Mouse (Mus musculus) cerebellum, postnatal 36 days (tissue): ENCODE measurements around the gene Rassf5.

Experiments
- DNase-seq, 2 experiments: peaks; one replicate each; pipeline ENCODE4 v3.0.0; 2021 to 2022; ENCODE audit warnings: mixed read lengths in 2 of 2

Rassf5 gene

DNA sequence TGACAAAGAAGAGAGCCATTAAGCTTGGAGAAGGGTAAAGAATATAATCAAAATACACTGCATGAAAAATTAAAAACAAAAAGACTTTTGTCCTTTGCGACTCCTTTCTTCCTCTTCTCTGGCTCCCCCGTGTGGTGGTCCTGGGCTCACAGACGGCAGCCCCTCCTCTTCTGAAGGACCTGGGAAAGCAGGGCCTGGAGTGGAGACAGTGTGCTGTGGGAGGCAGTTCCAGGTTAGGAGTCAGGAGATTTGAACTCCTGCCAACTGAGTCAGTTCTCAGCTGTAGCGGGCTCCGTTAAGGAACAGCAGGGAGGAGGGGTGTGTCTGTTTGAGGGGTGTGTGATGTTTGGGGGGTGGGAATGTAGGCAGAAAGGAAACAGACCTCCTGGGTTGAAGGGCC, 37.5 kb downstream of the Rassf5 start:
- DNase-seq = peak; percentile 26 to 41

DNA sequence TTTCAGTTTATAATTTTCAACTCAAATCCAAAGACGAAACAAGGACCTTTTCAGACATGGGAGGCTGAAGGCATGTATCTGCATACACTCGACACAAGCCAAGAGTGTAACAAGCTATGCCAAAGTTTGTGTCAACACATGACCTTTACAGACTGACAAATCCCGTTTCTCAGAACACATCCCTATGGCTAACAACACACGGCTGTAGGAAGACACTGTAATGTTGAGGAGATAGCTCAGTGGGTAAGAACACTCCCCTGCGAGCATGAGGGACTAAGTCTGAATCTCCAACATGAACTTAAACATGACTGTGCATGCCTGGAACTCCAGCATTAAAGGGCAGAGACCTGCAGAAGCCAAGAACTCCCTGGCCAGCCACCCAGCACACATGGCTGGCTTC, 38.7 kb downstream of the Rassf5 start:
- DNase-seq = no peak

DNA sequence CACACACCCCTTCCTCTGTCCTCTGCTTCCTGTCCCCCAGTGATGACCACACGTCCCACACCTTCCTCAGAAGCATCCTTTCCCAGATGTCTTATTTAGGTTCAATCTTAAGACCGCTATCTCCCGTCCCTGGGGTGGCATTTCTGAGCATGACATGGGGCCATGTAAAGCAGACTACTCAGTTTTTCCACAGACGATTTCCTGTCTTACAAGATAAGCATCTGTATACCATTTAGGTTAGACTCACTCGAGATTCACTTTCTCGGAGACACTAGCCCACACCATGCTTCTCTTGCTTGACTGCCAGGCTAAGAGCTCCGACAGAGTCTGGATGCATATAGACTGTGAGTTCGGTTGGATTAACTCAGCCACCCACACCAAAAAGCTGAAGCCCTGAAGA, 40.6 kb downstream of the Rassf5 start:
- no peak for DNase-seq

DNA sequence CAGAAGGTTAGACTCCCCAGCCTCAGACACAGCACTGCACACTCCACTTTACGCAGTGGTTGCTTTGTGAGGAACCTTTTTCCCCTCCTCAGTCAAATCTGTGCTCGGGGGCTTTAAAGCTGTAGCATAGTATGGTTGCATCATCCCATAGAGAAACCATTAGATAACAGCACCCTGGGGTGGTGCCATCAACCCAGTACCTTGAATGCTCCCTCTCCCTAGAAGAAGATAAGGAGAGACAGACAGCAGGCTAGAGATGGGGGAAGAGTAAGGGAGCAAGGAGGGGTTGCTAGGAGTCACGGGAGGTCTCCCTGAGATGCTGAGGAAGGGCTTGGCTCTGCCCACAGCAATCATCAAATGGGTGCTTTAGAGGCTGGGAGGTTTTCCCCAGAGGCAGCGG, 43.7 kb downstream of the Rassf5 start:
- DNase-seq = no peak

DNA sequence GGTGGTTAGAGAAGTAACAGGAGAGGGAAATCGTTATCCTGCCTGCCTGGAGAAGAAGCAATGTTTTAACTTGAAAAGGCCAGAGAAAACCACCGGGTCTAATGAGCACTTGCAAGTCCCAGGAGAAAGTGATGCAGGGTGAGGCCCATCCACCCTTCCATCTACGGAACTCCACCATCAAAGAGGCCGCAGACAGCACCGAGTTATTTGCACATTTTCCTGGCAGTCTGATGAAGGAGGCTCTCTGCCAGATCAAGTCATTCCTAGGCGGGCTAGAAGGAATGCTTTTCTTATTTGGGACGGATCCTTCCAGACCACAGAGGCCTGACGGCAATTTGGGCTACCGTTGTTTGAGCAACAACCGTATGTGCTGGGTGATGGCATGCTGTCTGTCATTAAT, 44.5 kb downstream of the Rassf5 start:
- no peak for DNase-seq

DNA sequence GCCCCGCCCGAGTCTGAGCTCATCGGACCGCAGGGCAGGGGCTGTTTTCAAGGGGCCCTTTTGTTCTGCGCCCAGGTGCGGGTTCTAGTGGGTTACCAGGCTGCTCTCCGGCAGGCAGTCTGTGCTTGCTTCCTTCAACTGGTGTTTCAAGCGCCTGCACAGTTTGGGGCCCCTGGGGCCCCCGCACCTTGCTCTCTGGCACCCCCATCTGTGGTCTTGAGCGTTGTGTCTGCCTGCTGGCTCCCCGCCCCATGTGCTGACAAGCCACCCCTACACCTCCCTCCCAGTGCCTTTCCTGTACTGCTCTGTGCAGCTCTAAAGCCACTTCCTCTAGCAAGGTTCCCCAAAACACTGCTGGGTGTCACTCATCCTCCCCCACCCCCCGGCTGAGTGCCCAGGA, 45.1 kb downstream of the Rassf5 start:
- DNase-seq = peak in 1 of 2 experiments; percentile 16

DNA sequence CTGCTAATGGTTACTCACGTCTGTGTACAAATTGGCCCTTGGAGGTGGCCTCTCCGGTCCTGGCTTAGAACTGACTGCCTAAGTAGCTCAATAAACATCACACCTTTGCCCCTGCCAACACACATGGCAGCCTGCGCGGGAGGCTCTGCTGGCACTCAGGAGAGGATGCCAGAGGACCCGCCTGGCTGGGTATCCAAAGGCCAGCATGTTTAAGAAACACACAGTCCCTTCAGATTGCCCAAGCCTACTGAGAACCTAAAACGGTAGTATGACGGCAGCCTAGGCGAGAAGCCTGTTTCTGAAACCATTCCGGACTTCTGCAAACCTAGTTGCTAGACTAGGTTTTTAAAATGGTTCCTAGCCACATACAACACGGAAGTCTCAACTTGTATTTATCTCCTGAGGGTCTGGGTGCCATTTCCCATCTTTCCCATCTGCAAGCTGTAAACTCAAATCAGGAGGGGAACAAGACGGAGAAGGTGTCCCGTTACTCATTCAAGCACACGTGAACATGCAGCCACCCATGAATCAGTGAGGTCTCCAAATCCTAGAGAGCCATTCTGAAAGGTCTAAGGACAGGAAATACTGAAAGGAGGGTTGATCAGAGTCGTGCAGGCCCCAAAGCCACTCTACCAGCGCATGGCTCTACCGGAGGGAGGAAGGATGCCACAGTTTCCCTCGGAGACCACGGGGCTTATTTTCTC, 45.8 kb downstream of the Rassf5 start:
- peak; percentile 51 to 60 for DNase-seq

DNA sequence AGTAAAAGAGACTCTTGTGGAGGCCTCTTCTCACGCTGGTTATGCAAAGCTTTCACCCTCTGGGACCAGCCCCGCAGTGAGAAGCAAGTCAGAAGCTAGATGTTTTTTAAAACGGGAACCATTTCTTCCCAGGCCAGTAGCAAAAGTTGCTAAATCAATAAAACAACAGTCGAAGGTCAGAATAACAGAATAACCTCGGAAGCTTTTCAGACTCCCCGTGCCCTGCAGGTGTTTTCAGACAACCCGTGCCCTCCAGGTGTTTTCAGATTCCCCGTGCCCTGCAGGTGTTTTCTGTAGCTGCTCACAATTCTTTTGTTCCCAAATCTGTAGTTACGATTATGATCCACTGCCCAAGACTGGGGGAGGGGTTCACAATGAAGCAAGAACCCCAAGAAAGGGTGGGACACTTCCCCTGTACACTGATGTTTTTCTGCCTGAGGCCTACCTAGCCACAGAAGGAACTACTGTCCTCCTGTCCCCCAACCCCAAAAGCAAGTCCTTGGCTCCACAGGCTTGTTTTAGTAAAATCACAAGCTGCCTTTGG, 46.6 kb downstream of the Rassf5 start:
- DNase-seq = no peak

DNA sequence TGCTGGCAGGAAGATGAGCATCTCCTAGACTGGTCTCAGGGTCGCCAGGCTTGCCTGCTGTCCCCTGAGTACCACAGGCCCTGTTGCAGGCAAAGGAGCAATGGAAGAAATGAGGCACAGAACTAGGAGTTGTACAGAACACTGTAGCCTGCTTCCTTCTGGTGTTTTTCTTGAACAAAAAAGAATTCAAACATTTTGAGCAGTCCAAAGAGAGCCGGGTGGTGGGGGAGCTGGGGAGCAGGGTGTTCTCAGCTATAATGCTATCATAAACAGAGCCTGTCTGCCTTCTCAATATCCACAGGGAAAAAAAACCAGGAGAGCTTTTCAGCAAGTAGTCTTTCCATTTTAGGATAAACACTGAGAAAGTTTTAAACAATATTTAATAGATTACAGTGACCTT, 49.0 kb downstream of the Rassf5 start:
- no peak for DNase-seq

DNA sequence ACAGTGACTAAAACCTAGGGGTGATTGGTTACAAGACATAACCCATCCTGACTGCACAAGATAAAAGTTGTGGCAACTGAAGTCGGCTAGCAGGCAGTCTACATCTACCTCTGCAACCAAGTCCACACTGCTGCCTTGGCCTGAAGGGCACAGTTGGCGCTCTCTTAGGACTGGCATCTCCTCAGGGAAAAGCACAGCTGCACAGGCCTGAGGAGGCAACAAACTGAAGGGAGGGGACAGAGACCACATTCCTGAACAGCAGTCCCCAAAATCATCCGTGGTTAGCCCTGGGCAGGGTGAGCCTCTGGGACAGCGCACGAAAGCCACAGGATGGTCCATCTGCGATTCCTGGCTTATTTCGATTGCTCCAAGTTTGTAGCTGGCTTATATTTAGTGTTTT, 49.4 kb downstream of the Rassf5 start:
- DNase-seq = no peak

DNA sequence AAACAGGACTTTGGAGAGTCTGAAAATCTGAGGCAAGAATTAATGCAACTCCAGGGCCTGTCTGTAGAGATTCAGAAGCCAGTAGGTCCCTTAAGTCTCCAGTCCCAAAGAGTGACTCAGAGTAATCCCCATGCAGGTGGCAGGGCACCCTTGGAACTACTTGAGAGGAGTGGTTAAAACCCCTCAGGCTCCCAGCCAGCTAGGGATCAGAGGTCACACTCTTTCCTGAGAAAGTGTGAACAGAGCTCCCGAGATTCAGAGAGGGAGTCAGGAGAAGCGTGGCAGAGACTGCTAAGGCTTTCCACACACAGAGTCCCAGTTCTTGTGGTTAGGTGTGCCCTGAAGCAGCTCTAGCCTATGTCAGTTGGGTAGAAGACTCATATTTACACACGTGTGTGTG, 51.3 kb downstream of the Rassf5 start:
- no peak for DNase-seq

DNA sequence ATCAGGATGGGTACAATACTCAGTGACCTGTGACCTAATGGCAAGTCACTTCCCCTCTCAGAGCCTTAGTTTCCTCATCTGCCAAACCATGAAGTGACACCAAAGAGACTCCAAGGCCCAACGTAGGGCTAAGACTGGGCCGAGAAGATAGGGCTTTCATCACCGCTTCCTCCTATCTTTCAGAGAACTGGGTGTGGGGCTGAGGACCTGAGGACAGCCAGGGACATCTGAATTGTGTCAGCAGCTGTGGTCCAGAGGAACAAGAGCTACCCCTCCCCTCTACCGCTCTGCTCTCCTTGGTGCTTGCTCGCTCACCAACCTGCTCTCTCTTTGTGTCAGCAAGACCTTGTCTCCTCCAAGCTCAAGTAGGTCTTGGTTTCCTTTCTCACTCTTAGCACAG, 56.4 kb downstream of the Rassf5 start:
- DNase-seq = no peak

DNA sequence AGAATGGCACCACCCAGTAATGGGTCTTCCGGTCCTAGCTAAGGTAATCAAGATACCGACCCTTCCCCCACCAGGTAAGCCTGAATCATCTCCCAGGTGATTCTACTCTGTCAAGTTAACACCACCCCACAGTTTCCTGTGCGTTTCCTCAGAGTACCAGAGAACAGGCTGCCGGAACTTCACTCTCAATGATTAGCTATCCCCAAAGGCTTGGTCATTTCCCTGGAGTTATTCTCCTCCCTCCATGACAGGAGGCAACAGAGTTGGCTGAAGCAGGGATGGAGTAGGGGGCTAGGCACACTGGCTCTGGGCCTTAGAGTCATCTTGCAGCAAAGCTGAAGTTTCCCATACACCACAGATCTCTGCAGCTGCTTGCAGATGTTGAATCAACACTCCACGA, 57.2 kb downstream of the Rassf5 start:
- no peak for DNase-seq

DNA sequence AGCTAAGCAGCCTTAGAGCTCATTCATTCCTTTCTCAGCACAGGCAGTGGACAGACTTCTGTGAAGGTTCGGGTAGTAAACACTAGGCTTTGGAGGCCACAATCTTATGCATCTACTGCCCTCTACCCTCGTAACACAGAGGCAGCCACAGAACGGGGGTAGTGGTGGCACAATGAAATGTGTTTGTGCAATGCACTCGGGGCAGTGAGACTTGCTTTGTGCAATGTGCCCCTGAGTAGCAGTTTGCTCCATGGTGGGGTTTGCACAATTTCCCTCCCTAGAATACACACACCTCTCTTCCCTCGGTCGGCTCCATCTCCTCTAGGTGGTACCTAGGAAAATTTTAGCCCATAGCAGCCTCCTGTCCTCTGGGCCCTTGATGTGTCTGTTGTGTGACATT, 58.1 kb downstream of the Rassf5 start:
- no peak for DNase-seq

DNA sequence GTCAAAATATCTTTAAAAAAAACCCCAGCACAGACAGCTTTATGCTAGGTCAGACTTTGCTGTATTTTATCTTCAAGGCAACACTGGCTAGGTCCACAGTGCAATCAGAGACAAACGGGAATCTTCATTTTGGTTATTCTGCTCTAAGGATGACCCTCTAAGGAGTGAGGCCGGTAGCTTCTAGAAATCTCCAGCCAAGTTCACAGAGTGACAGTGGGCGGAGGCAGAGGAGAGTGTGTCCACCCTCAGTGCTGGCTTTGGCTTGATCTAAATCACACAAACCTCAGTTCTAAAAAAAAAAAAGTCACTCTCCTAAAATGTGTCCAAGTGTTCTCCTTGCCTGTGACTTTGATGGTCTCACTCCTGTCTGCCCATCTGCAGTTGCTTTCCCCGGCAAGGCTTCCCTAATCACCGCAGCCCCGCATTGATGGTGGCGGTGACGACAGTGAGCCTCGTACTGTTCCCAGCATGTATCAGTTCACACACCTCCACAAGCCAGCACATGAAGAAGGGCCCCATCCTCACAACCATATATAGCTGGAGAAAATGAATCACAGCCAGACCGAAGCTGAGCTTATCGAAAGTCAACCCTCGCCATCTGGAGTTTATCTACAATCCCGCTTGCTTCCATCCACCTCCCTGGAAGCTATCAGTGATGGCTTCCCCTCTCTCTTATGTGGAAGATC, 59.1 kb downstream of the Rassf5 start:
- DNase-seq = no peak

DNA sequence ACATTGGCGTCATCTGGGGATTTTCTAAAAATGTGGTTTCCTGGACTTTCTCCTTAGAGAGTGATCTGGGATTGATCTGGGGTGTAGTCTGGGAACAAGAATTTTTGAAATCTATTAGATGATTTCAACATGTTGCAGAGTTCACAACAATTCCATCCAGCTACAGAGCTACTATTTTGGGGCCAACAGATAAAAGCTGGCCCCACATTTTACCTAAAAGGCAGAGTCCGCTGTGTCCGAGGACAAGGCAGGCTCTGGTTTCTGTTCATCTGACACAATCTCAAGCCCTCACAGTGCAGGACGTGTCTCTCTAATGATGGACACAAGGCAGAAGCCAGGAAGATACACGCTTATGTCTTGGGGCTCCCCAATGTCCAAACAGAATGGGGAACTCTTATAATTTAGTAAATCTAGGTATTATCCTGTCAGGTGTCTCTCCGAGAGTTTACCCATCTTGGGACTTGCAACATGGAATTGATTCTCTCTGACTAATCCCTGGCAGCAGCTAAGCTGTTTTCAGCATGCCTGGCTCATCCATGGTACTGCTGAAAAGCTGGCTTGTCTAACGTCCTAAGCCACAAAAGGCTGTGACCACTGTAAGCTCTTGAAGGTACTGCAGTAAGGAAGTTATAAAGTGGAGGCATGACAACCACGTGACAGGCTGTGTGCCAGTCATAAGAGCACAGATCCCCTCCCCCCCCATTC, 60.0 kb downstream of the Rassf5 start:
- DNase-seq = no peak

DNA sequence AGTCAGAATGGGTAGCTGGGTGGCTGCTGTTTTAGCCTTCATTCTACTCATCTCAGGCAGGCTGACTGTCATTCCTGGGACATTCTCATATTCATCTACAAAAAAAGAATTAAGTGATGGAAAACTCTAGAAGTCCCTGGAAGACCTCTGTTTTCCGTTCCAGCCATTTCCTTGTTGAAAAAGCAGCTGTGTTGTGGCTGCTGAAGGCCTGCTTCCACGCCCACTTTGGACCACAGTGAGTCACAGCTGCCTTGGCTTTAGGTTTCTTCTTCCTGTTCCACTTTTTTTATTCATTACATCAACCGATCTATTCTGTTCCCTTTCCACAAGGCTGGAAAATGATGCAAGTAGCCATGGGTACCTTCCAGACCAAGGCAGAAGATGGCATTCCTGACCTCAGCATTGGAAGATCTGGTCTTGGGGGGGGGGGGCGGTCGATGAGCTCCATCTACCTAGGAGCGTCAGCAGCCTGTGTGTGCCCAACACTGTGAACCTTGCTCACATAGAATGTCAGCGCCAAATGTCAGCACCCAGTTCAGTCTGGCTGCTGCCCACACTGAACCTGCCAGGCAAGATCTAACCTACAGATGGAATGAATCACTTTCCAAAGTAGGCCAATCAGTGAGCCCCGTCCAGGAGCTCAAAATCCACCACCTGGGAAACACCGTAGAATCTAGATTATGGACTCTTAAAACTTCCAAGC, 60.7 kb downstream of the Rassf5 start:
- DNase-seq = peak in 1 of 2 experiments; percentile 18

DNA sequence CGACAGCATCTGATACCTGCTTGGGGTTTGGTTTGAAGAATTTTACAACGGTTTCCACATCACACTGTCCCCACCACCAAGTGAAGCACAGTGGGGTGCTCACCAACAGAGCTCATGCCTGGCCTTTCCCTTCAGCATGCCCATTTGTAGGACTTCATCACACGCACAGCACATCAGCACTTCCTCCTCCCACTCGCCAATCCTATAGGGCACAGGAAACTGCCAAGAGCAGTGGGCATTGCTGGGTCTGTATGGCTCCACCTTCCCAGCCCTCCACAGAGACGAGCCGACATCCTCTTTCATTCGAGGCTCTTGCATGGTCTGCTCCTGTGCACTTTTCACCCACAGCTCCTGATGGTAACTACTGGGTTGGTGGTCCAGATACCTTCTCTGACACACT, 61.9 kb downstream of the Rassf5 start:
- no peak for DNase-seq

DNA sequence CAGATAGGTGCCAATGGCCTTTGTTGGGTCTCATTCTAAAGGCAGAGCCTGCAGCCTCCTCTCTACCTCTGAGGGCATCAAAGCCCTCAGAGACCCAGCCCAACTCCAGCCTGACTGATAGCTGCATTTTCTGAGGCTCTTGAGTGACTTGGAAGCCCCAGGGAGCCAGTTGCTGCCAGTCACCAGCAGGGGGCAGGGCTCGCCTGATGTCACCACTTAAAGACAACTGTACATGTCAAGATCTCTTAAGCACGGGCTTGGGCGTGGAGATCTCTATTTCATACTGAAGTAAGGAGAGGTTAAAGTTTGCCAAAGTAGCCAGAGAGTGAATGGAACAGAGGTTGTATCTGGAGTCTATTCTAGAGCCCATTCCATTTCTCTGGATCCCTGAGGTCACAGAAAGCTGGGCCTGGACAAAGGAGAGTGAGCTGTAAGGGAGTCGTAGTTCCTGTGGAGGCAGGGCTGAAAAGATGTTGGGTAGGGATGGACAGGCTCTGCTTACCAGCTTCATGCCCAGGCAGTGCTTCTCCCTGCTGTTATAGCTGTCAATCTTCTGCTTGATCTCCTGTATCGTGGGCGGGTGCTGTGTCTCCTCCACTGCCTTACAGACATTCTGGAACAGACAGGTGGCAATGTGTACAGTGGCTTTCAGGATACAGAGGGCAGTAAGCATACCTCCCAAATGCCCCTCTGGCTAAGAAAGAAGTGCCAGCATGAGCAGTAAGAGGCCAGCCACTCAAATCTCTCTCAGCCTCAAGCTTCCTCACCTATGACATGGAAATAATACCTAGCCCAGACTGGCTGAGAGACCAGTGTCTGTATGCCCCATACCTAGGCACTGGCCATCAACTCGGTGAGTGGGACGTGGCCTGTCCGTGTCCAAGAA, 63.2 kb downstream of the Rassf5 start:
- DNase-seq = peak; percentile 76 to 81

DNA sequence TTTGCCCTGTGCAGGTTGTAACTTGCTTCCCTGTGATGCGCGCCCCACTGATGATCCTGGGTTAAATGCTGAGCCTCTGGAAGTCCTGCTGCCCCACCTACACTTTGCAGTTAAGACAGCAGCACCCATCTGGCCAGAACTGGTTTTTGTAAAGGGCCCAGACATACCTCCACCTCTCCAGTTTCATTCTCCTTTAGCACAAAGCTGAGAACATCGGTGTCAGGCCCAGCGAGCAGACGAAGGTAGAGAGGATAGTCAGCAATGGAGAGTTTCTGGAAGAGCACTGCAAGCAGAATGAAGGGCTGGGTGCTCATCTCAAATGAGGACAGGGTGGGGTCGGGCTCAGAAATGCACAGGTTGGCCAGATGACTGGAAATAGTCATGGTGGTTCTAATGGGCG, 64.7 kb downstream of the Rassf5 start:
- DNase-seq = no peak

DNA sequence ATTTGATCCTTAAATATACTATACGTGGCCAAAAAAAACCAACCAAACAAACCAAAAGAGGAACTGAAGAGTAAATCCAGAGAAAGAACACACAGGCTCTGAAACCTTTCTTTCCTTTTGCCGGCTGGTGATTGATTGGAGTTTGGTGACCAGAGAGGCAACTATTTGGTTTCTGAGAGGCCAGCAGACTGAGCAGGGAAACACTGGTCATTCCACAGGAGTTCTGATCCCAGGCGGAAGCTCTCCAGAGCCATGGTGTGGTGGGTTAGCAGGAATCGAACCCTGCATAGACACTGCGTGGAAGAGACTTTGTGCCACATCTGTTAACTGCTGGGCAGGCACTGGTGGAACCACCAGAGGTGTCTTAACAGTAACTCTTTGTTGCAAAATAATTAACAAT, 67.0 kb downstream of the Rassf5 start:
- DNase-seq = no peak

DNA sequence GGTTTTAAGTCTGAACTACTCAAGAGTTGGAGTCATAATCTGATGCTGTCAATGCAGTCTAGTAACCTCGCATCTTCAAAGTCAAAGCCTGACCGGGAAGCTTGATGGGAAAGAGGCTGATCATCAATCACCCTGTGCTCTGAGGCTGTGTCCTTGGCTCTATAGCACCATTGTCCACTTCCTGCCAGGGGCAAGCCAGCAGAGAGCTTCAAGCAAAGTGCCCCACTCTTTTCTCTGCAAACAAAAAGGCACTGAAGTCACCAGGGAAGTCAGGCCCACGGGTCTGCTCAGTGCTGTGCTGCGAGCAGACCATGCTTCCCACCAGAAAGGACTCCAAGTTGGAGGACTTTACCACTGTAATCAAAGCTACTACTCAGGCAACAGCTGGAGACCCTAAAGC, 67.8 kb downstream of the Rassf5 start:
- no peak for DNase-seq
